Mouse (Mus musculus) cortical plate, adult 2 months (tissue): Measurements from ENCODE around the gene Rbm4. TPM values are rescaled to one million over a fixed set of nuclear protein-coding genes. Genes with fewer than 3 reads are reported as not detected.
A peak's percentile ranks its signal among the peaks of the same experiment; 100 is the strongest.

ENCODE experiments used
- H3K27ac ChIP-seq: fragments of 200-500 bp; 2 replicates; pipeline ENCODE4 v1.5.1; 2012; ENCODE audit warnings: low read length, control low read depth, inconsistent platforms; ENCODE audit not compliant: insufficient read depth
- H3K4me1 ChIP-seq: fragments of 200-500 bp; 2 replicates; pipeline ENCODE4 v1.6.1; 2011; ENCODE audit warnings: low read length; ENCODE audit not compliant: control insufficient read depth, insufficient read depth
- H3K4me3 ChIP-seq: fragments of 200-500 bp; 2 replicates; pipeline ENCODE4 v1.5.1; 2011; ENCODE audit warnings: mild to moderate bottlenecking, low read length, control low read depth; ENCODE audit not compliant: insufficient read depth
- CTCF ChIP-seq: fragments of 200-500 bp; IDR thresholded peaks from 2 replicates; pipeline ENCODE4 v1.5.1; 2011; ENCODE audit warnings: mild to moderate bottlenecking, control low read depth, low read length; ENCODE audit not compliant: insufficient read depth; ENCODE audit errors: extremely low read depth
- POLR2A ChIP-seq: fragments of 200-500 bp; IDR thresholded peaks from 2 replicates; pipeline ENCODE4 v1.6.1; 2011; ENCODE audit warnings: mild to moderate bottlenecking, low read length, control low read depth; ENCODE audit not compliant: insufficient read depth; ENCODE audit errors: extremely low read depth
- polyA plus RNA-seq: library from polyadenylated mRNA; depleted of rRNA; stranded (reverse); fragments of >200 nt; gene quantifications from 2 replicates; pipeline ENCODE4 v1.2.3, GENCODE M21; 2012; rRNA removed

The Rbm4 gene
- polyA plus RNA-seq, result 57.4 and 61.8 TPM in 2 replicates

DNA sequence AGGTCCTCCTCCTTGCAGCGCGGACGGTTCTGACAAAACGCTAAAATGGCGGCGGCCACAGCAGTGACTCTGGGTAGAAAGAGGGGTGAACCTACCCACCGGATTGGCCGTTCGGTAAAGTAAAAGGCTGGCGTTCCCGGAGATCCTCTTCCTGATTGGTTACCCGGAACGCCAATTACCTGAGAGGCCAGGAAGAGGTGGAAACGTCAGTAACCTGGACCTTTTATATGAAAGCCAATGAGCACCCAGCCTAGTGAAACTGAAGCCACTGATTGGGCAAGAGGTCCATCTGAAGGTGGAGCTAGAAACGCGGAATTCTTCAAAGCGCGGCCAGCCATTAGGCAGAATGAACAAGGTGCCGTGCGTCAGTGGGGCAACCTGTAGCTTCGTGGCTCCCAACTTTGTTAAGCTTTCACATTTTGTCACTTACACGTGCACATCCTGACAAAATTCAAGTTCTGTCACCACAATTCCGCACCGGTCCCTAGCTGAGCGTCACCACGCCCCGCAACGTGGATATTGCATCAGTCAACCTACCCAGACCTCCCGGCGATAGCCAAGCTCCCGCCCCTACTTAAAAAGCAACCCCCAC is at the start of gene Rbm4:
Rbm4 (minus strand) TSS at position 71 of the 592 bp plus-strand sequence.
- Histone ChIP-seq H3K4me1 (peaks cover 8% of the 10 kb centered on the region; the same call in 1 of the 2 replicates), H3K4me3 (peak within 1 kb of the TSS; percentile 90), H3K27ac (0 out of 2 replicates have a peak within 1 kb of the TSS, but pooled peaks have one; percentile 10)
- TF ChIP-seq POLR2A (peak; percentile 87), CTCF (no peak)

DNA sequence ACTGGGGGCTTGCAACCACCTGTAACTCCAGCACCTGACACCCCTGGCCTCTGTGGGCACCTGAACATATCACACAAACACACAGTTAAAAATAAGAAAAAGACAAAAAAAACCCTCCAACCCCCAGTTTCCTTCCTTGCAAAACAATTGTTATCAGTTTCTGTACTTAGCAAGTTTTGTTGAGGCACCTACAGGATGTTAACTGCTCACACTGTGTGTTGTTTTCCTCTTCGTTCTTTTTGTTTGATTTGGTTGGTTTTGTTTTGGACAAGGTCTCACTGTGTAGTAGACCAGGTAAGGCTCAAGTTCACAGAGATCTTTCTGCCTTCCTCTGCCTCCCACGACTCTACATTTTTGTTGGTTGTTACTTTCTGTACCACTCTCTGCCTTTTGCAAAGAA is 48.9 kb upstream of the Rbm4 start:
- Histone ChIP-seq H3K4me3 (no peak overlapping the region), H3K4me1 (no peaks in the 10 kb centered on the region; the same call in 1 of the 2 replicates), H3K27ac (no peak overlapping the region)
- TF ChIP-seq CTCF, result no peak
- TF ChIP-seq POLR2A, result no peak

GRCm38 (mm10) chr19:4840848-4841247 is 47.1 kb upstream of the Rbm4 start:
- Histone ChIP-seq H3K4me3 (no peak overlapping the region), H3K27ac (no peak overlapping the region), H3K4me1 (no peaks in the 10 kb centered on the region; the same call in 1 of the 2 replicates)
- no peak for TF ChIP-seq POLR2A

DNA sequence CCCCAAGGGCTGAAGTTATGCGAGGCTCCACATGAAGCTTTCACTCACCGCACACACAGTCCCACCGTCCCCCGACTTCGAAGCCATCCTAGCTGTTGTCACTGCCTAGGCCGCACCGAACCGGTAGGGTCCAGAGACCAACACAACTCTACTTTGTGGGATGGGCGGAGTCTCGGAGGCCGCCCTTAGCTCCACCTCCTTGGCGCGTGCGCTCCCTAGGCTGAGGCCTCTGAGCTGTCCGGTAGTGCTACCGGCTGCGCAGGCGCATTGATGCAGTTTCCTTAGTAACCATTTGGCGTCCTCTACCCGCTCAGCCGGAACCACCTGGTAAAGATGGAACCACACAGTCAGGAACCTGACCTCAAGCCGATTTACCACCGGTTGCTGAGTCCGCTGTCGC is 45.4 kb upstream of the Rbm4 start, which contains the start of the genes Ccs and Ccdc87:
Ccs (minus strand) TSS at position 184 of the 400 bp plus-strand sequence.
Ccdc87 (plus strand) TSS at position 218 of the 400 bp plus-strand sequence.
- H3K4me3 ChIP-seq, result peak within 1 kb of the TSS; percentile 61
- no peak for TF ChIP-seq CTCF
- peak; percentile 79 for TF ChIP-seq POLR2A
- no peak within 1 kb of the TSS for H3K27ac ChIP-seq
- no peaks in the 10 kb centered on the region; the same call in 1 of the 2 replicates for H3K4me1 ChIP-seq

GRCm38 (mm10) chr19:4838526-4839140 is 44.9 kb upstream of the Rbm4 start:
- Histone ChIP-seq H3K4me3 (peak overlapping the region; percentile 61), H3K27ac (no peak overlapping the region), H3K4me1 (no peaks in the 10 kb centered on the region; the same call in 1 of the 2 replicates)
- TF ChIP-seq CTCF, result no peak

- H3K4me3 ChIP-seq, result no peak overlapping the region
- H3K4me1 ChIP-seq, result no peaks in the 10 kb centered on the region; the same call in 1 of the 2 replicates
- no peak overlapping the region for H3K27ac ChIP-seq
- TF ChIP-seq POLR2A, result no peak
- no peak for TF ChIP-seq CTCF
These were observed 43.3 kb upstream of the Rbm4 start for GRCm38 (mm10) chr19:4837049-4837448.

- H3K4me1 ChIP-seq, result no peaks in the 10 kb centered on the region; the same call in 1 of the 2 replicates
- TF ChIP-seq CTCF (no peak), POLR2A (no peak)
- H3K4me3 ChIP-seq, result no peak overlapping the region
- no peak overlapping the region for H3K27ac ChIP-seq
These were observed 42.4 kb upstream of the Rbm4 start for GRCm38 (mm10) chr19:4836096-4836495.

DNA sequence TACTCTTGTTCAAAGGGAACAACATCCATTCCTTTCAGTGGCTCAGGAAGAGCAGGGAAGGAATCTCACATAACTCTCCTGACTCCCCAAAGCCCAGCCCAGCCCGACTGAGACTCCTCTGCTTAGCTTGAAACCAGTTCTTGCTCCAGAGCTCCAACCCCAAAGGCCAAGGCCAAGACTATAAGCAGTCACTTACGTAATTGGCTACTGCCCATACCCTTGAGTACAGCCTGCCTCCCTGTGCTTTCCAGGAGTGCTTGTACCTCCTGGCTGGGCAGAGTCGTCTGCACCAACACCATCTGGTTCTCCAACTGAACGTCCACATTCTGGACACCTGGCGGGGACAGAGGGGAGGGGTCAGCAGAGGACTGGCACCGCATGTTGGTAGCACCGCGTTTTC is 40.3 kb upstream of the Rbm4 start:
- TF ChIP-seq POLR2A, result no peak
- no peak for TF ChIP-seq CTCF
- Histone ChIP-seq H3K4me1 (no peaks in the 10 kb centered on the region; the same call in 1 of the 2 replicates), H3K27ac (no peak overlapping the region), H3K4me3 (no peak overlapping the region)

DNA sequence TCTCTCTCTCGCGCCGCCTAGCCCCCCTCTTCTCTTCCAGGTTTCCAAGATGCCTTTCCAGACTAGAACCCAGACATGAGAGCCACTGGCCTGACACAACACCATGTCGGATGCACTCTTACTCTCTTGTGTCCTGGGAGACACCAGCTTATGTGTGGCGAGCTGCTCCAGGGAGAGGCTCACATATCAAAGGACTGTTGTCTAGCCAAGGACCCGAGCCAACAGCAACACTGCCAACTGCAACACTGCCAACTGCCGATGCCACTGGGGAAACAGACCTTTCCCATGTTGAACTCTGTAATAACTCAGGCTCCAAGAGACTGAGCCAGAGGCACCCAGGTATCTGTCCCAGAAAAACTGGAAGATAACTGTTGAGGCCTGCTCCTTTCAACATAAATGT is 35.5 kb upstream of the Rbm4 start:
- no peak overlapping the region for H3K4me3 ChIP-seq
- H3K4me1 ChIP-seq, result no peaks in the 10 kb centered on the region
- H3K27ac ChIP-seq, result no peak overlapping the region
- no peak for TF ChIP-seq CTCF
- TF ChIP-seq POLR2A, result no peak
